Mouse (Mus musculus): ENCODE measurements at regions not wholly inside any gene's neighbourhood (a gene's known extent, or its start where the extent isn't known, plus 50 kb on each side); places are given as distances from the start of the nearest gene placed in this dataset.

- TF ChIP-seq CTCF (IDR thresholded peaks at IDR 0.05; ENCODE audit: low read depth) (no peak), EP300 (optimal IDR thresholded peaks at IDR 0.05) (peak; percentile 64)
Measured at GRCm38 (mm10) chr12:69442321-69442720, 70.1 kb upstream of the Gm9887 start.
